ENCODE assay signal across 1 mouse cellular context in the genomic region with DNA sequence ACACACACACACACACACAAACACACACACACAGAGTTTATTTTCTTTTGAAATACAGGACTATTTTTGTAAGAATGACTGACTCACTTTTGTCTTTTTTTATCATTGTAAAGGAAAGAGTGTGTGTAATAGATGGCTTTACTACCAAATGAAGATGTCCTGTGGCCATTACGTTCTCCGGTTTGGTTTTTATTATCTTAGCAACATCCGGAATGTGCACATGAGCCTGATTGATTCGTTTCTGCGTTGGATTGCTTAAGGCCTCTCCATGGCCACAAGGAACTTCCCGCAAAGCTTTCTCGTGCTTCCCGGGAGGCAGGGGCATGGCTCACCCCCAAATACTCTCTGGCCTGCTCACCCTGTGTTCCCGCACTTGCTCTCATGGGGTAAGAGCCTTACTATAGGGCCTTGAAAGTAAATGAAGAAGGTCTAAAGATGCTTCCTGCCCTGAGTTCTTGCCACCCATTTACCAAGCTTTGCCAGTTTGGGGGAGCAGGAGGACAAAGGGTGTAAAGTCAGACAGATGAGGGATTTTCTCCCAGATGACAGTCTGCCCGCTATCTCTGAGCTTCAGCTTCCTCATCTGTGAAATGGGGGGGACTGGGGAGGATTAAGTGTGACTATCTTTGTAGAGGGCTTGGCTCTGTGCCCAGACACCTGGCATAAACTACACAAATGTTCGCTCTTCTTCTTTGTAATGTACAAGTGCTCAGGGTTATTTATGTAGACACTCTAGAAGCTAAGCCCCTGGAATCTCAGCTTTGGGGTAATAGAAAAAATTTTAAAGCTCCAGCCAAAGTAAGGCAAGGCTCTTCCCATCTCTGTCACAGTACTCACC.
TF ChIP-seq lines count a peak whose summit lies in the region.

No protein-coding gene starts in this region.

TF ChIP-seq in myocyte, 11 proteins besides CTCF, POLR2A, EP300 and RAD21 (continued from another document):
- TF ChIP-seq CEBPB (IDR thresholded peaks at IDR 0.05; ENCODE audit: insufficient read depth, poor library complexity, severe bottlenecking) (no peak), REST (IDR thresholded peaks at IDR 0.05; ENCODE audit: insufficient read depth, insufficient read length) (no peak), E2F4 (IDR thresholded peaks at IDR 0.05; ENCODE audit: insufficient read depth) (no peak), SRF (IDR thresholded peaks at IDR 0.05; ENCODE audit: control insufficient read depth, insufficient read length, low read depth) (no peak), MAX (IDR thresholded peaks at IDR 0.05; ENCODE audit: low read depth) (no peak), USF1 (IDR thresholded peaks at IDR 0.05; ENCODE audit: low read depth) (no peak), MYOG (IDR thresholded peaks at IDR 0.05; ENCODE audit: control insufficient read depth in 1 of 3, insufficient read depth in 1 of 3, insufficient read length in 2 of 3, low read depth in 2 of 3) (no peak), POLR2AphosphoS2 (IDR thresholded peaks at IDR 0.05; ENCODE audit: insufficient read length, low read depth) (no peak), TCF12 (IDR thresholded peaks at IDR 0.05; ENCODE audit: insufficient read depth, poor library complexity, severe bottlenecking) (no peak)
